Mouse (Mus musculus): Measurements from ENCODE around the gene Ubac1. TPM values are rescaled to one million over a fixed set of nuclear protein-coding genes. Genes with fewer than 3 reads are reported as not detected.

Gene Ubac1
- polyA plus RNA-seq, 1 experiment from 2014 or later = 97.1 TPM

GRCm38 (mm10) chr2:26022258-26022565 lies 665 bp upstream of the Ubac1 start:
- Histone ChIP-seq H3K27me3 (0 out of 2 replicates have a peak, but pooled peaks cover 3% of the 10 kb centered on the region), H3K4me1 (peaks cover 14% of the 10 kb centered on the region), H3K4me2 (replicated peaks) (peak overlapping the region; percentile 85; the same call in 1 of the 2 replicates), H3K4me3 (replicated peaks) (no peak overlapping the region), H3K9me3 (replicated peaks) (no peaks in the 10 kb centered on the region), H3K36me3 (no peaks in the 10 kb centered on the region), H3K27ac (replicated peaks) (no peak overlapping the region), H3K9ac (no peak overlapping the region)
- WGBS = 77% methylated on average over 8 of the region's 8 CpGs
- no peak for ATAC-seq (ENCODE audit: insufficient number of reproducible peaks, low FRiP score, low TSS enrichment, low read depth)

GRCm38 (mm10) chr2:26020714-26021560 lies 610 bp downstream of the Ubac1 start:
- Histone ChIP-seq H3K9ac (peak overlapping the region; percentile 76), H3K27me3 (0 out of 2 replicates have a peak, but pooled peaks cover 3% of the 10 kb centered on the region), H3K4me2 (replicated peaks) (peak overlapping the region; percentile 85), H3K4me3 (replicated peaks) (peak overlapping the region; percentile 71), H3K27ac (replicated peaks) (peak overlapping the region; percentile 81), H3K9me3 (replicated peaks) (no peaks in the 10 kb centered on the region), H3K4me1 (peaks cover 14% of the 10 kb centered on the region), H3K36me3 (0 out of 2 replicates have a peak, but pooled peaks cover 3% of the 10 kb centered on the region)
- peak; percentile 61; the same call in 1 of the 2 replicates for ATAC-seq (ENCODE audit: insufficient number of reproducible peaks, low FRiP score, low TSS enrichment, low read depth)
- 2% methylated on average over 38 of the region's 38 CpGs for WGBS

GRCm38 (mm10) chr2:26019923-26020322 lies 1.6 kb downstream of the Ubac1 start:
- no peaks in the 10 kb centered on the region for H3K27me3 ChIP-seq
- H3K4me3 ChIP-seq (replicated peaks) = no peak overlapping the region
- H3K27ac ChIP-seq (replicated peaks) = no peak overlapping the region
- WGBS = 78% methylated on average over 3 of the region's 3 CpGs
- no peak overlapping the region for H3K9ac ChIP-seq
- peaks cover 12% of the 10 kb centered on the region; the same call in 1 of the 2 replicates for H3K36me3 ChIP-seq
- no peak for ATAC-seq (ENCODE audit: insufficient number of reproducible peaks, low FRiP score, low TSS enrichment, low read depth)
- H3K4me1 ChIP-seq = peaks cover 14% of the 10 kb centered on the region
- H3K9me3 ChIP-seq (replicated peaks) = no peaks in the 10 kb centered on the region
- peak overlapping the region; percentile 85; the same call in 1 of the 2 replicates for H3K4me2 ChIP-seq (replicated peaks)

GRCm38 (mm10) chr2:26017326-26017725 lies 4.2 kb downstream of the Ubac1 start:
- Histone ChIP-seq H3K4me1 (peaks cover 14% of the 10 kb centered on the region), H3K27me3 (no peaks in the 10 kb centered on the region), H3K9me3 (replicated peaks) (no peaks in the 10 kb centered on the region), H3K27ac (replicated peaks) (no peak overlapping the region), H3K4me3 (replicated peaks) (no peak overlapping the region), H3K36me3 (peaks cover 36% of the 10 kb centered on the region), H3K9ac (no peak overlapping the region), H3K4me2 (replicated peaks) (no peak overlapping the region)
- no peak for ATAC-seq (ENCODE audit: insufficient number of reproducible peaks, low FRiP score, low TSS enrichment, low read depth)
- 70% methylated on average over 4 of the region's 4 CpGs for WGBS

- Histone ChIP-seq H3K36me3 (peaks cover 72% of the 10 kb centered on the region), H3K9me3 (replicated peaks) (no peaks in the 10 kb centered on the region), H3K27ac (replicated peaks) (no peak overlapping the region), H3K27me3 (no peaks in the 10 kb centered on the region), H3K4me1 (no peaks in the 10 kb centered on the region), H3K4me3 (replicated peaks) (no peak overlapping the region), H3K4me2 (replicated peaks) (no peak overlapping the region), H3K9ac (no peak overlapping the region)
- 95% methylated on average over 3 of the region's 3 CpGs for WGBS
- no peak for ATAC-seq (ENCODE audit: insufficient number of reproducible peaks, low FRiP score, low TSS enrichment, low read depth)
Measured at GRCm38 (mm10) chr2:26013674-26014073, 7.9 kb downstream of the Ubac1 start.

- Histone ChIP-seq H3K9ac (no peak overlapping the region), H3K36me3 (peaks cover 94% of the 10 kb centered on the region), H3K27me3 (no peaks in the 10 kb centered on the region), H3K9me3 (replicated peaks) (no peaks in the 10 kb centered on the region), H3K4me1 (no peaks in the 10 kb centered on the region), H3K4me2 (replicated peaks) (no peak overlapping the region), H3K27ac (replicated peaks) (no peak overlapping the region), H3K4me3 (replicated peaks) (no peak overlapping the region)
- no peak for ATAC-seq (ENCODE audit: insufficient number of reproducible peaks, low FRiP score, low TSS enrichment, low read depth)
- WGBS = 100% methylated on average over 1 of the region's 1 CpGs
Measured at GRCm38 (mm10) chr2:26011420-26011819, 10.1 kb downstream of the Ubac1 start.

GRCm38 (mm10) chr2:26002001-26002400 lies 19.5 kb downstream of the Ubac1 start:
- no peak overlapping the region for H3K4me3 ChIP-seq (replicated peaks)
- ATAC-seq (ENCODE audit: insufficient number of reproducible peaks, low FRiP score, low TSS enrichment, low read depth) = no peak
- H3K4me2 ChIP-seq (replicated peaks) = no peak overlapping the region
- H3K36me3 ChIP-seq = peaks cover 88% of the 10 kb centered on the region
- H3K9ac ChIP-seq = no peak overlapping the region
- no peaks in the 10 kb centered on the region for H3K9me3 ChIP-seq (replicated peaks)
- no peak overlapping the region for H3K27ac ChIP-seq (replicated peaks)
- H3K4me1 ChIP-seq = no peaks in the 10 kb centered on the region
- no peaks in the 10 kb centered on the region for H3K27me3 ChIP-seq
- WGBS = 93% methylated on average over 2 of the region's 2 CpGs

- peaks cover 80% of the 10 kb centered on the region for H3K36me3 ChIP-seq
- no peak for ATAC-seq (ENCODE audit: insufficient number of reproducible peaks, low FRiP score, low TSS enrichment, low read depth)
- WGBS = 94% methylated on average over 5 of the region's 5 CpGs
Measured at GRCm38 (mm10) chr2:26001136-26001535, 20.4 kb downstream of the Ubac1 start.

GRCm38 (mm10) chr2:25997716-25998115 lies 23.8 kb downstream of the Ubac1 start:
- H3K4me3 ChIP-seq (replicated peaks) = no peak overlapping the region
- no peak overlapping the region for H3K9ac ChIP-seq
- H3K9me3 ChIP-seq (replicated peaks) = no peaks in the 10 kb centered on the region
- H3K4me2 ChIP-seq (replicated peaks) = no peak overlapping the region
- H3K27ac ChIP-seq (replicated peaks) = no peak overlapping the region
- H3K4me1 ChIP-seq = no peaks in the 10 kb centered on the region
- no peak for ATAC-seq (ENCODE audit: insufficient number of reproducible peaks, low FRiP score, low TSS enrichment, low read depth)
- H3K27me3 ChIP-seq = no peaks in the 10 kb centered on the region
- H3K36me3 ChIP-seq = peaks cover 49% of the 10 kb centered on the region
- WGBS = 86% methylated on average over 3 of the region's 3 CpGs

More at GRCm38 (mm10) chr2:26001136-26001535, 20.4 kb downstream of the Ubac1 start:
- H3K9ac ChIP-seq = no peak overlapping the region
- H3K4me3 ChIP-seq (replicated peaks) = no peak overlapping the region
- H3K9me3 ChIP-seq (replicated peaks) = no peaks in the 10 kb centered on the region
- no peak overlapping the region for H3K27ac ChIP-seq (replicated peaks)
- no peak overlapping the region for H3K4me2 ChIP-seq (replicated peaks)
- no peaks in the 10 kb centered on the region for H3K27me3 ChIP-seq
- H3K4me1 ChIP-seq = no peaks in the 10 kb centered on the region

GRCm38 (mm10) chr2:25994791-25995190 lies 26.8 kb downstream of the Ubac1 start:
- WGBS = 70% methylated on average over 3 of the region's 3 CpGs
- H3K27ac ChIP-seq (replicated peaks) = no peak overlapping the region

GRCm38 (mm10) chr2:25992285-25992684 lies 29.3 kb downstream of the Ubac1 start:
- ATAC-seq (ENCODE audit: insufficient number of reproducible peaks, low FRiP score, low TSS enrichment, low read depth) = no peak
- Histone ChIP-seq H3K27me3 (no peaks in the 10 kb centered on the region), H3K9me3 (replicated peaks) (no peaks in the 10 kb centered on the region), H3K36me3 (peaks cover 3% of the 10 kb centered on the region), H3K4me3 (replicated peaks) (no peak overlapping the region), H3K9ac (no peak overlapping the region), H3K4me2 (replicated peaks) (no peak overlapping the region), H3K4me1 (0 out of 2 replicates have a peak, but pooled peaks cover 7% of the 10 kb centered on the region), H3K27ac (replicated peaks) (no peak overlapping the region)
- WGBS = 66% methylated on average over 2 of the region's 2 CpGs

More at GRCm38 (mm10) chr2:25994791-25995190, 26.8 kb downstream of the Ubac1 start:
- Histone ChIP-seq H3K9ac (no peak overlapping the region), H3K27me3 (no peaks in the 10 kb centered on the region), H3K4me2 (replicated peaks) (no peak overlapping the region), H3K4me3 (replicated peaks) (no peak overlapping the region), H3K36me3 (peaks cover 28% of the 10 kb centered on the region), H3K4me1 (no peaks in the 10 kb centered on the region), H3K9me3 (replicated peaks) (no peaks in the 10 kb centered on the region)
- no peak for ATAC-seq (ENCODE audit: insufficient number of reproducible peaks, low FRiP score, low TSS enrichment, low read depth)
